Mouse (Mus musculus) lung, embryonic 16.5 days (tissue): ENCODE measurements at regions not wholly inside any gene's neighbourhood (a gene's known extent, or its start where the extent isn't known, plus 50 kb on each side); places are given as distances from the start of the nearest gene placed in this dataset.

Experiments
- ATAC-seq: fragments of 200-750 bp; cut with Nextera tagmentation; 2 replicates; pipeline ENCODE4 v1.8.0; 2017; ENCODE audit warnings: low read depth, mild to moderate bottlenecking, moderate library complexity
- H3K27ac ChIP-seq: fragments of 300-500 bp; sonication (generic); 2 replicates; pipeline ENCODE4 v1.5.1; 2014; ENCODE audit warnings: mild to moderate bottlenecking, control low read depth, low read length
- H3K27me3 ChIP-seq: fragments of 300-500 bp; sonication (generic); 2 replicates; pipeline ENCODE4 v1.6.1; 2014; ENCODE audit warnings: low read depth, low read length, mixed read lengths; ENCODE audit not compliant: control insufficient read depth, insufficient read depth
- H3K36me3 ChIP-seq: fragments of 300-500 bp; sonication (generic); 2 replicates; pipeline ENCODE4 v1.6.1; 2014; ENCODE audit warnings: low read length; ENCODE audit not compliant: control insufficient read depth, insufficient read depth
- H3K4me1 ChIP-seq: fragments of 300-500 bp; sonication (generic); replicated peaks from 2 replicates; pipeline ENCODE4 v1.6.1; 2014; ENCODE audit warnings: low read length, mixed read lengths; ENCODE audit not compliant: control insufficient read depth, insufficient read depth
- H3K4me2 ChIP-seq: fragments of 300-500 bp; sonication (generic); 2 replicates; pipeline ENCODE4 v1.6.1; 2014; ENCODE audit warnings: low read depth, low read length, control low read depth
- H3K4me3 ChIP-seq: fragments of 300-500 bp; sonication (generic); 2 replicates; pipeline ENCODE4 v1.5.1; 2014; ENCODE audit warnings: mild to moderate bottlenecking, low read length, control low read depth
- H3K9ac ChIP-seq: fragments of 300-500 bp; sonication (generic); 2 replicates; pipeline ENCODE4 v1.6.1; 2014; ENCODE audit warnings: low read length, control low read depth
- H3K9me3 ChIP-seq: fragments of 300-500 bp; sonication (generic); 2 replicates; pipeline ENCODE4 v1.6.1; 2016; ENCODE audit warnings: low read length; ENCODE audit not compliant: control insufficient read depth
- WGBS: fragments of 180-500 bp; shearing (Covaris S2); extraction: QIAGEN DNeasy Blood & Tissue Kit; methylation state at CpG from one replicate; pipeline ENCODE4 v1.1.7; 2014; 5-methylcytosine and 5-hydroxymethylcytosine counted together

- 78% methylated on average over 4 of the region's 4 CpGs for WGBS
- no peaks in the 10 kb centered on the region for H3K36me3 ChIP-seq
- no peak overlapping the region for H3K27ac ChIP-seq
- no peaks in the 10 kb centered on the region for H3K27me3 ChIP-seq
- H3K4me1 ChIP-seq: no peaks in the 10 kb centered on the region
- ATAC-seq: no peak
- no peak overlapping the region for H3K4me3 ChIP-seq
- H3K9me3 ChIP-seq: no peaks in the 10 kb centered on the region
- no peak overlapping the region for H3K9ac ChIP-seq
- H3K4me2 ChIP-seq: no peak overlapping the region
Measured at GRCm38 (mm10) chr8:107860251-107860650, 82.2 kb upstream of the Zfhx3 start.

GRCm38 (mm10) chr8:107864802-107865651, 77.4 kb upstream of the Zfhx3 start:
- 33% methylated on average over 14 of the region's 14 CpGs for WGBS
- peak; percentile 57; the same call in 1 of the 2 replicates for ATAC-seq
- 0 out of 2 replicates have a peak, but pooled peaks cover 2% of the 10 kb centered on the region for H3K4me1 ChIP-seq
- no peaks in the 10 kb centered on the region for H3K9me3 ChIP-seq
- H3K4me3 ChIP-seq: no peak overlapping the region
- no peak overlapping the region for H3K27ac ChIP-seq
- no peaks in the 10 kb centered on the region for H3K36me3 ChIP-seq
- no peaks in the 10 kb centered on the region for H3K27me3 ChIP-seq
- no peak overlapping the region for H3K9ac ChIP-seq
- H3K4me2 ChIP-seq: 0 out of 2 replicates have a peak overlapping the region, but pooled peaks have one; percentile 0

- Histone ChIP-seq H3K4me3 (no peak overlapping the region), H3K4me1 (0 out of 2 replicates have a peak, but pooled peaks cover 4% of the 10 kb centered on the region), H3K27ac (no peak overlapping the region), H3K9me3 (no peaks in the 10 kb centered on the region), H3K36me3 (no peaks in the 10 kb centered on the region), H3K9ac (no peak overlapping the region), H3K4me2 (no peak overlapping the region), H3K27me3 (no peaks in the 10 kb centered on the region)
- ATAC-seq: no peak
- WGBS: 51% methylated on average over 4 of the region's 4 CpGs
Measured at GRCm38 (mm10) chr8:107865744-107866143, 76.7 kb upstream of the Zfhx3 start.

- Histone ChIP-seq H3K9me3 (no peaks in the 10 kb centered on the region), H3K9ac (no peak overlapping the region), H3K36me3 (no peaks in the 10 kb centered on the region), H3K4me1 (0 out of 2 replicates have a peak, but pooled peaks cover 4% of the 10 kb centered on the region), H3K4me3 (no peak overlapping the region), H3K27ac (no peak overlapping the region), H3K27me3 (no peaks in the 10 kb centered on the region), H3K4me2 (no peak overlapping the region)
- 61% methylated on average over 15 of the region's 15 CpGs for WGBS
- no peak for ATAC-seq
Measured at GRCm38 (mm10) chr8:107871718-107872117, 70.7 kb upstream of the Zfhx3 start.

DNA sequence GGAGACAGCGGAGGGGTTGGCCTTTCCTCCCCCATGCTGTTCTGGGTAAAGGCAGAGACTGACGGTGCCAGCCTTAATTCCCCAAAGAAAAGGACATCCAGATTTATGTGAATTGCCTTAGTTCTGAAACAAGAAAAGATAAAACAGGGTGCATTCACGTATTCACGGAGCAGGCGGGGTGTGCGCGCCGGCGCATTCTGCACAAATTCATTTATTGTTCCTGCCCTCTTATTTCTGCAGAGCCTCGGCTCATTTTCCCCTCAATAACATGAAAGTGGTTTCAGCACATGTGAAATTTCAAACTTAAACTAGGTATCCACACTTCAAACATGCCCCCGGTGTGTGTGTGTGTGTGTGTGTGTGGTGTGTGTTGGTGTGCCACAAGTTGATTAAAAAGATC, 70.3 kb upstream of the Zfhx3 start:
- H3K27me3 ChIP-seq: no peaks in the 10 kb centered on the region
- WGBS: 80% methylated on average over 11 of the region's 11 CpGs
- no peaks in the 10 kb centered on the region for H3K9me3 ChIP-seq
- no peak overlapping the region for H3K27ac ChIP-seq
- H3K9ac ChIP-seq: no peak overlapping the region
- no peaks in the 10 kb centered on the region for H3K36me3 ChIP-seq
- no peak overlapping the region for H3K4me3 ChIP-seq
- no peak for ATAC-seq
- H3K4me2 ChIP-seq: no peak overlapping the region
- 0 out of 2 replicates have a peak, but pooled peaks cover 4% of the 10 kb centered on the region for H3K4me1 ChIP-seq

GRCm38 (mm10) chr8:107876455-107876854, 66.0 kb upstream of the Zfhx3 start:
- Histone ChIP-seq H3K36me3 (no peaks in the 10 kb centered on the region), H3K4me2 (no peak overlapping the region), H3K27ac (no peak overlapping the region), H3K4me3 (no peak overlapping the region), H3K27me3 (no peaks in the 10 kb centered on the region), H3K9me3 (no peaks in the 10 kb centered on the region), H3K4me1 (no peaks in the 10 kb centered on the region), H3K9ac (no peak overlapping the region)
- ATAC-seq: peak; percentile 49; the same call in 1 of the 2 replicates
- 40% methylated on average over 2 of the region's 2 CpGs for WGBS

DNA sequence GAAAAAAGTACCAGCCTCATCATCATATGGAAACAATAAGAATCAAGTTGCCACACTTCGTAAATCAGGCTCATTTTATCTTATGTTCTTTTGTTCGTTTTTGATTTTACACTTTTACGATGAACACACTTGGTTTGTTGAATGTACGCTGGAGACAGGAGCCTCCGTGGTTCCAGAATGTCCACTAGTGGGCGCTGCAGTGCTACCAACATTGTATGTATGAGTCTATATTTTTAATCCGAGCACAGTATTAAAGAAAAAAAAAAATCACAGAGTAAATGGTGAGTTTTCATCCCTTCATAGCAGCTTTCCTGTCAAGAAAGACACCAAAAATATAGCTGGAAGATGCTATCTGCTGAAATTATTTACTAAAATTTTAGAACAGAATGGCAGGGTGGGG, 60.6 kb upstream of the Zfhx3 start:
- H3K36me3 ChIP-seq: no peaks in the 10 kb centered on the region
- WGBS: 15% methylated on average over 7 of the region's 7 CpGs
- H3K4me2 ChIP-seq: no peak overlapping the region
- H3K4me3 ChIP-seq: no peak overlapping the region
- ATAC-seq: no peak
- H3K9me3 ChIP-seq: no peaks in the 10 kb centered on the region
- H3K27me3 ChIP-seq: no peaks in the 10 kb centered on the region
- H3K4me1 ChIP-seq: 0 out of 2 replicates have a peak, but pooled peaks cover 7% of the 10 kb centered on the region
- H3K27ac ChIP-seq: no peak overlapping the region
- H3K9ac ChIP-seq: no peak overlapping the region

DNA sequence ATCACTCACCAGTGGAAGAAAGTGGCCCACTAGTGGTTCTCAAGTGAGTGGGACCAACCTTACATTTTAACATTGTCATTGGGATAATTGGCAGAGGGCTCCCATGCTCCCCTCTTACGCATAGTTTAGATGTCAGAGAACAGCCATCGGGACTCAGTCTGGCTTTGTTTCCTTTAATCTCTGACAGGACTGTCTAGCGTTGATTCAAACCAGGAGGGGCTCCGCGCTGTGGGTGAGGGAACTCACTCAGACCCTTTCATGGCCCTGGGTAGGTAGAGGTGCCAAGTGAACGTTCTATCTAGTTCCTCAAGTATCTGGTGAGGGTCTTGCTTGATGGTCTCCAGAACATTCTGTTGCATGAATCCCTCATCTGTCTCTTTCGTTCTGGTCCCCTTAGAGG, 56.9 kb upstream of the Zfhx3 start:
- ATAC-seq: peak; percentile 53
- H3K27me3 ChIP-seq: no peaks in the 10 kb centered on the region
- H3K36me3 ChIP-seq: no peaks in the 10 kb centered on the region
- WGBS: 21% methylated on average over 7 of the region's 7 CpGs
- no peak overlapping the region for H3K4me2 ChIP-seq
- no peak overlapping the region for H3K9ac ChIP-seq
- H3K4me1 ChIP-seq: peaks cover 7% of the 10 kb centered on the region; the same call in 1 of the 2 replicates
- no peak overlapping the region for H3K4me3 ChIP-seq
- no peaks in the 10 kb centered on the region for H3K9me3 ChIP-seq
- H3K27ac ChIP-seq: 0 out of 2 replicates have a peak overlapping the region, but pooled peaks have one; percentile 15

DNA sequence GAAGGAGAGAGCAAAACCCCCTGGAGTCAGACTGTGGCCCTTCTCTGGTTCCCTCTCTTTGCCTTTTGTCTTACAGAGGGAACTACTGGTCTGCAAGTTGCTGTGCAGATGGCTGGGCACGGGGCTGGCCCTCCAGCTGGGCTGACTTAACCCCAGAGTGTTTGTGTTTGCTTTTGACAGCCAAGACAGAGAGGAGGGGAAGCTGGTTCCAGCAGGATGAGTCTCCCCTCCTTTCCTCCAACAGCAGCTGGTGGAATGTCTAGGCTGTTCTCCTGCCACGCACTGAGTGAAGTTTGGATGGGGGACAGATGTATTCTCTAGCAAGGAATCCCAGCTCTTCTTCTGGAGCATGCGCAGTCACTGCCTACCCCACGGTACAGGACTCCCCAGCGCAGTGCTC, 56.5 kb upstream of the Zfhx3 start:
- Histone ChIP-seq H3K27ac (0 out of 2 replicates have a peak overlapping the region, but pooled peaks have one; percentile 15), H3K4me2 (peak overlapping the region; percentile 18; the same call in 1 of the 2 replicates), H3K36me3 (no peaks in the 10 kb centered on the region), H3K27me3 (no peaks in the 10 kb centered on the region), H3K9me3 (no peaks in the 10 kb centered on the region), H3K9ac (no peak overlapping the region), H3K4me3 (no peak overlapping the region), H3K4me1 (peaks cover 7% of the 10 kb centered on the region; the same call in 1 of the 2 replicates)
- ATAC-seq: peak; percentile 96
- WGBS: 44% methylated on average over 5 of the region's 5 CpGs
